ENCODE assay signal across 8 mouse cellular contexts in genomic region chr10:128335582-128335981, GRCm38 (mm10). TPM values are rescaled to one million over a fixed set of nuclear protein-coding genes. Genes with fewer than 3 reads are reported as not detected.
DNase-seq lines count a peak whose midpoint lies in the region; TF ChIP-seq lines count a peak whose summit lies in the region.
"Had no signal": no experiment of that assay in that cellular context is flagged by ENCODE, and none has a peak within 500 bp of the region (broad histone marks: within the 10 kb centered on the region; RNA-seq: fewer than 3 reads in every experiment).

No protein-coding gene starts in this region.

- peak; percentile 86 for DNase-seq in A20 (ENCODE audit: low read depth, low spot score)
- DNase-seq in CD8-positive naive resting alpha-beta T cell, adult 2 months (ENCODE audit: low read depth in 2 of 2, low spot score in 2 of 2), result peak; percentile 76 to 88
- DNase-seq in c-Kit-positive CD71-negative TER-119-negative erythroid progenitor cells, embryonic 14.5 days (ENCODE audit: low read depth), result peak; percentile 85
- DNase-seq in gastrocnemius, adult 18-20 months (ENCODE audit: low spot score), result peak; percentile 84
- DNase-seq in kidney, adult 8-10 months, result peak; percentile 66 to 89
- DNase-seq in lung, adult 2 months, result peak; percentile 75

- 2% methylated on average over 4 of the region's 4 CpGs for WGBS in lung, adult 2 months
- WGBS in small intestine, adult 2 months, result 0% methylated on average over 4 of the region's 4 CpGs

- peak; percentile 55; the same call in 1 of the 2 replicates for TF ChIP-seq CTCF in lung, adult 2 months (IDR thresholded peaks at IDR 0.05; ENCODE audit: insufficient read depth, low read length)
- TF ChIP-seq CTCF in small intestine, adult 2 months (IDR thresholded peaks at IDR 0.05; ENCODE audit: extremely low read depth, insufficient read length, insufficient replicate concordance, low read depth, low read length), result no peak

- H3K27me3 ChIP-seq in small intestine, adult 2 months (ENCODE audit: control insufficient read depth, insufficient read depth, low read length), result no peaks in the 10 kb centered on the region

- no peak overlapping the region for H3K4me3 ChIP-seq in lung, adult 2 months (replicated peaks; ENCODE audit: extremely low read depth, low read depth, low read length)
- no peak overlapping the region for H3K4me3 ChIP-seq in small intestine, adult 2 months (ENCODE audit: low read depth, low read length)

- peaks cover 7% of the 10 kb centered on the region for H3K36me3 ChIP-seq in small intestine, adult 2 months (ENCODE audit: control insufficient read depth, insufficient read depth, low read length)

- peak overlapping the region; percentile 86 for H3K27ac ChIP-seq in small intestine, adult 2 months (ENCODE audit: insufficient read depth, low read depth, low read length)

- no peak for TF ChIP-seq POLR2A in lung, adult 2 months (IDR thresholded peaks at IDR 0.05; ENCODE audit: borderline replicate concordance, extremely low read depth, low read depth, low read length)
- TF ChIP-seq POLR2A in small intestine, adult 2 months (IDR thresholded peaks at IDR 0.05; ENCODE audit: low read depth, low read length), result no peak

- peaks cover 13% of the 10 kb centered on the region for H3K4me1 ChIP-seq in lung, adult 2 months (ENCODE audit: control insufficient read depth, insufficient read depth, low read length)
- peaks cover 2% of the 10 kb centered on the region for H3K4me1 ChIP-seq in small intestine, adult 2 months (ENCODE audit: control insufficient read depth, insufficient read depth, insufficient read length, low read length)

RNA-seq across cellular contexts. Expression of gene Cs, which starts 2.0 kb away (rescaled TPM):
- total RNA-seq in gastrocnemius, adult 18-20 months (2021), result 100 to 1,000 TPM; 561 to 590 TPM
- 95.6 and 150 TPM in 2 replicates for polyA plus RNA-seq in lung, adult 2 months (2012; rRNA removed)
- 233 and 588 TPM in 2 replicates for polyA plus RNA-seq in small intestine, adult 2 months (2012; rRNA removed)

RNA-seq across cellular contexts. Expression of gene Cnpy2, which starts 13.3 kb away (rescaled TPM):
- 10 to 100 TPM; 46.4 to 48.3 TPM for total RNA-seq in gastrocnemius, adult 18-20 months (2021)
- polyA plus RNA-seq in lung, adult 2 months (2012; rRNA removed), result 32.0 and 55.9 TPM in 2 replicates
- polyA plus RNA-seq in small intestine, adult 2 months (2012; rRNA removed), result 31.8 and 46.6 TPM in 2 replicates

RNA-seq across cellular contexts. Expression of gene Pan2, which starts 32.4 kb away (rescaled TPM):
- 1 to 10 TPM; 3.3 to 3.7 TPM for total RNA-seq in gastrocnemius, adult 18-20 months (2021)
- 22.8 and 30.7 TPM in 2 replicates for polyA plus RNA-seq in lung, adult 2 months (2012; rRNA removed)
- polyA plus RNA-seq in small intestine, adult 2 months (2012; rRNA removed), result 10.3 and 17.7 TPM in 2 replicates

RNA-seq across cellular contexts. Expression of gene Coq10a, which starts 33.2 kb away (rescaled TPM):
- 100 to 1,000 TPM; 388 to 467 TPM for total RNA-seq in gastrocnemius, adult 18-20 months (2021)
- polyA plus RNA-seq in lung, adult 2 months (2012; rRNA removed), result 28.9 and 48.7 TPM in 2 replicates
- 36.5 and 79.1 TPM in 2 replicates for polyA plus RNA-seq in small intestine, adult 2 months (2012; rRNA removed)

RNA-seq across cellular contexts. Expression of gene Il23a, which starts 37.0 kb away (rescaled TPM):
- total RNA-seq in gastrocnemius, adult 18-20 months (2021), result not detected
- polyA plus RNA-seq in lung, adult 2 months (2012; rRNA removed), result 0.08 TPM in 1 of 2 replicates, not detected in the other
- polyA plus RNA-seq in small intestine, adult 2 months (2012; rRNA removed), result not detected in 2 replicates
- total RNA-seq: layer of hippocampus, adult 18-20 months had no signal
